Mouse (Mus musculus) ES-Bruce4 (cell line): Measurements from ENCODE around the gene Foxc1.

Experiments
- EP300 ChIP-seq: IDR thresholded peaks from 2 replicates; pipeline ENCODE4 v1.6.1; 2011; ENCODE audit warnings: low read depth, low read length; ENCODE audit not compliant: insufficient read depth
- POLR2A ChIP-seq: IDR thresholded peaks from one replicate; pipeline ENCODE4 v1.8.1; 2011; ENCODE audit warnings: low read length; ENCODE audit not compliant: insufficient read depth

GRCm38 (mm10) chr13:31823316-31823715, 16.9 kb downstream of the Foxc1 start:
- TF ChIP-seq POLR2A (no peak), EP300 (no peak)
